Mouse (Mus musculus) erythroblast, embryonic 14.5 days (primary cell): ENCODE measurements around the gene Tnni1. TPM values are rescaled to one million over a fixed set of nuclear protein-coding genes. Genes with fewer than 3 reads are reported as not detected.

Experiments
- H3K27me3 ChIP-seq: 2 replicates; pipeline ENCODE4 v1.6.1; 2012; ENCODE audit warnings: inconsistent platforms; ENCODE audit not compliant: control insufficient read depth
- H3K36me3 ChIP-seq: 2 replicates; pipeline ENCODE4 v1.6.1; 2012; ENCODE audit warnings: mild to moderate bottlenecking, inconsistent platforms; ENCODE audit not compliant: control insufficient read depth
- H3K4me1 ChIP-seq: 2 replicates; pipeline ENCODE4 v1.6.1; 2012; ENCODE audit warnings: inconsistent platforms; ENCODE audit not compliant: control insufficient read depth
- H3K4me3 ChIP-seq: replicated peaks from 2 replicates; pipeline ENCODE3; 2012; ENCODE audit warnings: moderate library complexity, mild to moderate bottlenecking, inconsistent platforms
- H3K9me3 ChIP-seq: 2 replicates; pipeline ENCODE4 v1.6.1; 2012; ENCODE audit warnings: low read length, inconsistent platforms, mixed read lengths; ENCODE audit not compliant: control insufficient read depth
- GATA1 ChIP-seq: IDR thresholded peaks from 2 replicates; pipeline ENCODE4 v1.6.1; 2012; ENCODE audit warnings: low read length, inconsistent platforms, mixed read lengths
- TAL1 ChIP-seq: IDR thresholded peaks from 3 replicates; pipeline ENCODE4 v1.6.1; 2012; ENCODE audit warnings: low read length, inconsistent platforms, mixed read lengths
- polyA plus RNA-seq: library from polyadenylated mRNA; stranded (reverse); fragments of >175 nt; gene quantifications from 2 replicates; pipeline ENCODE4 v1.2.3, GENCODE M21; 2012

Tnni1 gene
- polyA plus RNA-seq, 1 experiment, result not detected

- TF ChIP-seq TAL1 (no peak), GATA1 (no peak)
- H3K36me3 ChIP-seq, result no peaks in the 10 kb centered on the region
- H3K4me3 ChIP-seq, result no peak overlapping the region
- no peaks in the 10 kb centered on the region for H3K9me3 ChIP-seq
- peaks cover 8% of the 10 kb centered on the region for H3K27me3 ChIP-seq
- peaks cover 28% of the 10 kb centered on the region for H3K4me1 ChIP-seq
Observed at GRCm38 (mm10) chr1:135856070-135856469, 76.8 kb downstream of the Tnni1 start.

- no peak overlapping the region for H3K4me3 ChIP-seq
- H3K27me3 ChIP-seq, result peaks cover 12% of the 10 kb centered on the region
- TF ChIP-seq TAL1 (no peak), GATA1 (no peak)
Observed at GRCm38 (mm10) chr1:135857137-135857775, 78.0 kb downstream of the Tnni1 start.

GRCm38 (mm10) chr1:135858533-135858932 lies 79.3 kb downstream of the Tnni1 start:
- Histone ChIP-seq H3K27me3 (peaks cover 17% of the 10 kb centered on the region), H3K36me3 (no peaks in the 10 kb centered on the region), H3K9me3 (no peaks in the 10 kb centered on the region), H3K4me1 (peaks cover 23% of the 10 kb centered on the region), H3K4me3 (no peak overlapping the region)
- no peak for TF ChIP-seq GATA1
- TF ChIP-seq TAL1, result no peak

More at GRCm38 (mm10) chr1:135857137-135857775, 78.0 kb downstream of the Tnni1 start:
- Histone ChIP-seq H3K9me3 (no peaks in the 10 kb centered on the region), H3K4me1 (peaks cover 26% of the 10 kb centered on the region), H3K36me3 (no peaks in the 10 kb centered on the region)

Other genes starting within 250 kb of the Tnni1 start
- gene Nav1, start 172.1 kb upstream of the Tnni1 start, polyA plus RNA-seq, result 0.01 and 0.04 TPM in 2 replicates
- gene Csrp1, start 59.4 kb upstream of the Tnni1 start, polyA plus RNA-seq, result 3.8 and 4.0 TPM in 2 replicates
- gene Phlda3, start 13.3 kb upstream of the Tnni1 start, polyA plus RNA-seq, result 11.2 and 11.3 TPM in 2 replicates
- 0.01 TPM in 1 of 2 replicates, not detected in the other for gene Lad1, start 39.2 kb downstream of the Tnni1 start, polyA plus RNA-seq
- 0.01 TPM in 1 of 2 replicates, not detected in the other for gene Tnnt2, start 56.9 kb downstream of the Tnni1 start, polyA plus RNA-seq
- gene Pkp1, start 139.8 kb downstream of the Tnni1 start, polyA plus RNA-seq, result not detected in 2 replicates
- gene Igfn1, start 226.9 kb downstream of the Tnni1 start, polyA plus RNA-seq, result not detected in 2 replicates
- 8.2 and 10.2 TPM in 2 replicates for gene Tmem9, start 228.7 kb downstream of the Tnni1 start, polyA plus RNA-seq